Mouse (Mus musculus): Measurements from ENCODE around the gene Fam81b. TPM values are rescaled to one million over a fixed set of nuclear protein-coding genes. Genes with fewer than 3 reads are reported as not detected.

Gene Fam81b
- polyA plus RNA-seq, 1 experiment from 2014 or later: 0.75 TPM

DNA sequence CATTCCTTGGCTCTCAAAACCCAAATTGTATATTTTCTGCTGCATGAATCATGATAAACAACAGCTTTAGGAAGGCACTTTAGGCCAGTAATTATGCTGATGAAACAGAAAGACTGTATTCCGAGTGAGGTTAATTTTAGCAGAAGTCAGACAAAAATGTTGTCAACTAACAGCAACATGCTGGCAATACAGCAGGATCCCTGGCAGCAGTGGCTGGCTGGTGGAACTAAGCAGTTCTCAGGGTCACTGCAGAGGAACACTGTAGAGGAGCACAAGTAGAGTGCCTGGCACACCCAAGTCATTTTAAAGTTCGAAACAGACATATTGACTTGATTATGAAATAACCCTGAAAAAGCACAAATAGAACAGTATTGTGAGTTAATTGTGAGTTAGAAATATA, 2.8 kb downstream of the Fam81b start:
- WGBS: 58% methylated on average over 2 of the region's 2 CpGs
- Histone ChIP-seq H3K27ac (ENCODE audit: low read length) (no peak overlapping the region; the same call in 1 of the 2 replicates), H3K27me3 (ENCODE audit: control insufficient read depth, insufficient read depth, low read depth, low read length) (no peaks in the 10 kb centered on the region), H3K36me3 (ENCODE audit: control insufficient read depth, insufficient read depth, low read length) (no peaks in the 10 kb centered on the region), H3K9me3 (ENCODE audit: control insufficient read depth, low read length) (no peaks in the 10 kb centered on the region; the same call in 1 of the 2 replicates), H3K4me1 (replicated peaks; ENCODE audit: control insufficient read depth, insufficient read depth, low read length) (no peaks in the 10 kb centered on the region), H3K4me3 (ENCODE audit: low read length) (no peak overlapping the region), H3K4me2 (ENCODE audit: low read depth, low read length) (no peak overlapping the region), H3K9ac (ENCODE audit: low read length) (no peak overlapping the region)
- ATAC-seq (ENCODE audit: low read depth): peak; percentile 71

GRCm38 (mm10) chr13:76292050-76292449, 12.8 kb downstream of the Fam81b start:
- H3K36me3 ChIP-seq (ENCODE audit: control insufficient read depth, insufficient read depth, low read length): no peaks in the 10 kb centered on the region
- H3K27me3 ChIP-seq (ENCODE audit: control insufficient read depth, insufficient read depth, low read depth, low read length): no peaks in the 10 kb centered on the region
- no peak overlapping the region for H3K4me2 ChIP-seq (ENCODE audit: low read depth, low read length)
- H3K9me3 ChIP-seq (ENCODE audit: control insufficient read depth, low read length): no peaks in the 10 kb centered on the region
- no peak overlapping the region for H3K9ac ChIP-seq (ENCODE audit: low read length)
- 57% methylated on average over 4 of the region's 4 CpGs for WGBS
- H3K4me3 ChIP-seq (ENCODE audit: low read length): no peak overlapping the region
- no peak overlapping the region for H3K27ac ChIP-seq (ENCODE audit: low read length)
- ATAC-seq (ENCODE audit: low read depth): no peak
- no peaks in the 10 kb centered on the region for H3K4me1 ChIP-seq (replicated peaks; ENCODE audit: control insufficient read depth, insufficient read depth, low read length)

DNA sequence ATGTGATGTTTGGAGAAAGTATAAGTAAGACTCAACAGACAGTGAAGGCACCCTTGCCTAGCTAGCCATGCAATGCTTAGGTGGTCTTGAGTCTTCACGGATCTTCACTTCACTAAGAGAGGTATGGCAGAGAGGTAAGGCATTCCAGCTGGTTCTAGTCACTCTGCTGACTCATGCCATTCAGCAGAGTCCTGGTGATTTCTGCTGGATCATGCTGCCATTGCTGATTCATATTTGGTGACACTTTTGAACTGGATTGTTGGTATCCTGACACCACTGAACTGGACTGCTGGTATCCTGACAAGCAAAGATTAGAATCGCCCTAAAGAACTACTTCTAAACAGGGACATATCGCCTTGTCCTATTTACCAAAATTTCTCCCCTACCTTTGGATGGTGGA, 20.3 kb downstream of the Fam81b start:
- ATAC-seq (ENCODE audit: low read depth): no peak

DNA sequence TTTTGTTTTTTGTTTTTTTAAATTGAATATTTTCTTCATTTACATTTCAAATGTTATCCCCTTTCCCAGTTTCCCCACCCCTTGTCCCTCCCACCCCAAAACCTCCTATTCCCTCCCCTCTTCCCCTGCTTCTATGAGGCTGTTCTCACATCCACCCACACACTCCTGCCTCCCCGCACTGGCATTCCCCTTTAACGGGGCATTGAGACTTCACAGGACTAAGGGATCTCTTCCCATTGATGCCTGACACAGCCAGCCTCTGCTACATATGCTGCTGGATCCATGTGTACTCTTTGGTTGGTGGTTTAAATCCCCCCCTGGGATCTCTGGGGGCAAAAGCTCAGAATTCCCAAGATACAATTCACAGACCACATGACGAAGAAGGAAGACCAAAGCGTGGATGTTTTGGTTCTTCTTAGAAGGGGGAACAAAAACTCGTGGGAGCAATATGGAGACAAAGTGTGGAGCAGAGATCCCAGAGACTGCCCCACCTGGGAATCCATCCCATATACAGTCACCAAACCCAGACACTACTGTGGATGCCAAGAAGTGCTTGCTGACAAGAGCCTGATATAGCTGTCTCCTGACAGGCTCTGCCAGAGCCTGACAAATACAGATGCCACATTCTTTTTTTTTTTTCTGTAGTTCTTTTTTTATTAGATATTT, 40.4 kb downstream of the Fam81b start:
- Histone ChIP-seq H3K9me3 (ENCODE audit: control insufficient read depth, low read length) (no peaks in the 10 kb centered on the region), H3K4me1 (replicated peaks; ENCODE audit: control insufficient read depth, insufficient read depth, low read length) (no peaks in the 10 kb centered on the region), H3K36me3 (ENCODE audit: control insufficient read depth, insufficient read depth, low read length) (no peaks in the 10 kb centered on the region), H3K4me2 (ENCODE audit: low read depth, low read length) (no peak overlapping the region), H3K27me3 (ENCODE audit: control insufficient read depth, insufficient read depth, low read depth, low read length) (no peaks in the 10 kb centered on the region), H3K27ac (ENCODE audit: low read length) (no peak overlapping the region), H3K9ac (ENCODE audit: low read length) (no peak overlapping the region), H3K4me3 (ENCODE audit: low read length) (no peak overlapping the region)
- 62% methylated on average over 5 of the region's 5 CpGs for WGBS
- no peak for ATAC-seq (ENCODE audit: low read depth)

More for the DNA sequence above, 20.3 kb downstream of the Fam81b start:
- Histone ChIP-seq H3K9me3 (ENCODE audit: control insufficient read depth, low read length) (no peaks in the 10 kb centered on the region), H3K36me3 (ENCODE audit: control insufficient read depth, insufficient read depth, low read length) (no peaks in the 10 kb centered on the region), H3K27me3 (ENCODE audit: control insufficient read depth, insufficient read depth, low read depth, low read length) (no peaks in the 10 kb centered on the region), H3K27ac (ENCODE audit: low read length) (no peak overlapping the region), H3K4me2 (ENCODE audit: low read depth, low read length) (no peak overlapping the region), H3K4me1 (replicated peaks; ENCODE audit: control insufficient read depth, insufficient read depth, low read length) (no peaks in the 10 kb centered on the region), H3K4me3 (ENCODE audit: low read length) (no peak overlapping the region), H3K9ac (ENCODE audit: low read length) (no peak overlapping the region)
- 76% methylated on average over 3 of the region's 3 CpGs for WGBS

DNA sequence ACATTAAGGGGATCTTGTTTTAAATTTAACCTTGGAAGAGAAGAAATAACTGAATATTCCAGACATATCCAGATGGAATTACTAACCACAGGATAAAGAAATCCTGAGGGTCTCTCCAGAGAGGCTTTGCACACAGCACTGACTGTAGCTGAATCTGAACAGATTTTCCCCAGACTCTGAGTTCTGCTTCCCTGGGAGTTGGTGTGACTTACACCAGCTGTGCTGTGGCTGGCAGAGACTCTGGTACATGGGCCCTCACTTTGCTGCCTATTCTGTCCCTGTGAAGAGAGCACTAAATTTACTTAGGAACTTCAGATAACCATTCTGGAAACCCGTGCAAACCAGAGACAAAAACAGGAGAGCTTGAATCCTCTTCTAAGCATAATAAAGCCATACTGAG, 46.1 kb downstream of the Fam81b start:
- no peaks in the 10 kb centered on the region for H3K27me3 ChIP-seq (ENCODE audit: control insufficient read depth, insufficient read depth, low read depth, low read length)
- H3K4me3 ChIP-seq (ENCODE audit: low read length): no peak overlapping the region
- H3K4me2 ChIP-seq (ENCODE audit: low read depth, low read length): no peak overlapping the region
- no peak overlapping the region for H3K27ac ChIP-seq (ENCODE audit: low read length)
- 44% methylated on average over 1 of the region's 1 CpGs for WGBS
- H3K4me1 ChIP-seq (replicated peaks; ENCODE audit: control insufficient read depth, insufficient read depth, low read length): no peaks in the 10 kb centered on the region
- H3K36me3 ChIP-seq (ENCODE audit: control insufficient read depth, insufficient read depth, low read length): no peaks in the 10 kb centered on the region
- ATAC-seq (ENCODE audit: low read depth): no peak
- H3K9me3 ChIP-seq (ENCODE audit: control insufficient read depth, low read length): no peaks in the 10 kb centered on the region
- H3K9ac ChIP-seq (ENCODE audit: low read length): no peak overlapping the region

DNA sequence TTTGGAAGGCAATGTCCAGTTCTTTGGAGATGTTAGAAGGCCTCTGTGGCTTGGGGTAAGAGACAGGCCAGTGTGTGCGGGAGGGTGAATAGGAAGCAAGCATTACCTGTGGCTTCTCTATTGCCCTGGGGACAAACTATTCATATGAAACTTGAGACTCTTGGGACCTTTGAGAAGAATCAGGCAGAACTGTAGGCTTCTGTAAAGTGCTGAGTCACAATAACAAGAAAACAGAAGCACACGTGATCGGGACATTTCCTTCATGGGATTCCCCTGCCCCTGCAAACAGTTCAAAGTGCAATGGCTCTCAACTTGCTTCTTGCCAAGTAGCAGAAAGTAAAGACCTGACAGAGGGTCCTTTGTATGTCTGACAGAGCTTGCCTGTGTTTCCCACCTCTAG, 48.5 kb downstream of the Fam81b start:
- Histone ChIP-seq H3K4me2 (ENCODE audit: low read depth, low read length) (no peak overlapping the region), H3K4me3 (ENCODE audit: low read length) (no peak overlapping the region), H3K36me3 (ENCODE audit: control insufficient read depth, insufficient read depth, low read length) (no peaks in the 10 kb centered on the region), H3K27ac (ENCODE audit: low read length) (no peak overlapping the region), H3K9me3 (ENCODE audit: control insufficient read depth, low read length) (no peaks in the 10 kb centered on the region), H3K9ac (ENCODE audit: low read length) (no peak overlapping the region), H3K4me1 (replicated peaks; ENCODE audit: control insufficient read depth, insufficient read depth, low read length) (no peaks in the 10 kb centered on the region), H3K27me3 (ENCODE audit: control insufficient read depth, insufficient read depth, low read depth, low read length) (no peaks in the 10 kb centered on the region)
- ATAC-seq (ENCODE audit: low read depth): no peak
- 61% methylated on average over 3 of the region's 3 CpGs for WGBS

DNA sequence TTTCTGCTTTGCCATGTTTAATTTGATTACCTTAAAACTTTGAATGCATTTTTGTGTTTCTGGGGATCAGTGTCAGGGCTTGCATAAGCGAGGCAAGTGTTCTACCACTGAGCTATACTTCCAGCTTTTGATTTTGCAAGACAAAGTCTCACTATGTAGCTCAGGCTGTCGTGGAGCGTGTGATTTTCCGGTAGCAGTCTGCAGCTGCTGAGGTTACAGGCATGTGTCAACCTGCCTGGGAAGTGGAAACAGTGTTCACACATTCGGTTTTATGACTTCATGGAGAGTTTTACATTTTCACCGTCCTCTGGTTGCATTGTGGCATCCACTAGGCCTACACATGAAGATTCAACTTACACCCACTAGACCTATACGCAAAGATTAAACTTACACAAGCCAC, 54.8 kb downstream of the Fam81b start:
- 63% methylated on average over 7 of the region's 7 CpGs for WGBS
- no peaks in the 10 kb centered on the region for H3K4me1 ChIP-seq (replicated peaks; ENCODE audit: control insufficient read depth, insufficient read depth, low read length)
- H3K9me3 ChIP-seq (ENCODE audit: control insufficient read depth, low read length): no peaks in the 10 kb centered on the region
- no peak for ATAC-seq (ENCODE audit: low read depth)
- H3K27me3 ChIP-seq (ENCODE audit: control insufficient read depth, insufficient read depth, low read depth, low read length): no peaks in the 10 kb centered on the region
- H3K4me3 ChIP-seq (ENCODE audit: low read length): no peak overlapping the region
- no peaks in the 10 kb centered on the region for H3K36me3 ChIP-seq (ENCODE audit: control insufficient read depth, insufficient read depth, low read length)
- H3K9ac ChIP-seq (ENCODE audit: low read length): no peak overlapping the region
- no peak overlapping the region for H3K27ac ChIP-seq (ENCODE audit: low read length)
- H3K4me2 ChIP-seq (ENCODE audit: low read depth, low read length): no peak overlapping the region

DNA sequence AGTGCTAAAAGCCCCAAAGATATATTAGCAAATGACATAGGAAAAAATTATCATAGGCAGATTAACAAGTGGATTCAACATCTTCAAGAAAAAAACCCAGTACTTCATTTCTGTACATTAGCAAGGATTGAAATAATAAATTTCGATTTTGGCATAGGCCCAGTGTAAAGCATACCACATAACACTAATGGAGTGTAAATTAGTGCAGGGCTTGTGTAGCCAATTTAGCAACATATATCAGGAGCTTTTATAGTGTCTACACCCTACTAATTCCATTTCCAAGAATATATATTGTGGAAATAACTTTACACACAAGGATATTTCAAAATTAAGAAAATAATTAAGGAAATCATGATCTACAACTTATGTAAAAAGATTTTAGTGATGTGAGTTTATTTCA, 55.8 kb downstream of the Fam81b start:
- no peak overlapping the region for H3K9ac ChIP-seq (ENCODE audit: low read length)
- WGBS: 60% methylated on average over 1 of the region's 1 CpGs
- H3K9me3 ChIP-seq (ENCODE audit: control insufficient read depth, low read length): no peaks in the 10 kb centered on the region
- no peak for ATAC-seq (ENCODE audit: low read depth)
- no peak overlapping the region for H3K4me3 ChIP-seq (ENCODE audit: low read length)
- no peaks in the 10 kb centered on the region for H3K36me3 ChIP-seq (ENCODE audit: control insufficient read depth, insufficient read depth, low read length)
- no peak overlapping the region for H3K4me2 ChIP-seq (ENCODE audit: low read depth, low read length)
- H3K27ac ChIP-seq (ENCODE audit: low read length): no peak overlapping the region
- no peaks in the 10 kb centered on the region for H3K27me3 ChIP-seq (ENCODE audit: control insufficient read depth, insufficient read depth, low read depth, low read length)
- no peaks in the 10 kb centered on the region for H3K4me1 ChIP-seq (replicated peaks; ENCODE audit: control insufficient read depth, insufficient read depth, low read length)

DNA sequence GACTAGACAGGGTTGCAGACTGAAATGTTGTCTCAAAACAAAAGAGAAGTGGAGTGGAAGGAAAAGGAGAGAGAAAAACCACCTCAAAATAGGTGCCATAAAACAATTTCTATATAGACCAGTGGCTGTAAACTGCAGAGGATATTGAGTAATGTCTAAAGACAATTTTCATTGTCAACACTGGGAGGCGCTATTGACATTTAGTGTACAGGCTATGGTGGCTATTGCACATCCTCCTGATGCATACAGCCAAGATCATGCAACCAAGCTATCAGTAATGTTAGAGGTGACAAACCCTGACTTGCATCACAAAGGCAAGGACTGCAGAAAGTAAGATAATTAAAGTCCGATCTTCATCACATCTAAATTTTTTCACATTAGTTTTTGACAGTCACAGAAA, 89.5 kb downstream of the Fam81b start:
- H3K4me1 ChIP-seq (replicated peaks; ENCODE audit: control insufficient read depth, insufficient read depth, low read length): no peaks in the 10 kb centered on the region
- H3K9ac ChIP-seq (ENCODE audit: low read length): no peak overlapping the region
- WGBS: 39% methylated on average over 2 of the region's 2 CpGs
- no peaks in the 10 kb centered on the region for H3K27me3 ChIP-seq (ENCODE audit: control insufficient read depth, insufficient read depth, low read depth, low read length)
- no peaks in the 10 kb centered on the region for H3K36me3 ChIP-seq (ENCODE audit: control insufficient read depth, insufficient read depth, low read length)
- ATAC-seq (ENCODE audit: low read depth): no peak
- no peaks in the 10 kb centered on the region for H3K9me3 ChIP-seq (ENCODE audit: control insufficient read depth, low read length)
- no peak overlapping the region for H3K4me2 ChIP-seq (ENCODE audit: low read depth, low read length)
- no peak overlapping the region for H3K27ac ChIP-seq (ENCODE audit: low read length)
- no peak overlapping the region for H3K4me3 ChIP-seq (ENCODE audit: low read length)

DNA sequence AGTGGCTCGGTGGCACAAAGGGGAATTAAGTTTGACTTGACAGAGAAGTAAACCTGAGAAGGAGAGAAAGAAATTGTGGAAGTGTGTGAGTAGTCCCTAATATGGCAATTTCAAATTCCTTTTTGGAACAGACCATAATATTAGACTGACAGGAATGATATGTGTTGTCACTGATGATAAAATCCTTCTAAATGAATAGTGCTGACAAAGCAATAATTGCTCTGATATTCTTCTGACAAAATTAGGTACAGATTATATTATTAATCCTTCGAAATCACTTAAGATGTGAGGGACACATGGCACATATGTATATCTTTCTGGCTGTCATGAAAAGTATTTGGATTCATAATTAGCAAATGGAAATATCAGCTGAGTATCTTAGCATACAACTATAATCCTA, 89.9 kb downstream of the Fam81b start:
- Histone ChIP-seq H3K9ac (ENCODE audit: low read length) (no peak overlapping the region), H3K9me3 (ENCODE audit: control insufficient read depth, low read length) (no peaks in the 10 kb centered on the region), H3K36me3 (ENCODE audit: control insufficient read depth, insufficient read depth, low read length) (no peaks in the 10 kb centered on the region), H3K27ac (ENCODE audit: low read length) (no peak overlapping the region), H3K4me2 (ENCODE audit: low read depth, low read length) (no peak overlapping the region), H3K4me3 (ENCODE audit: low read length) (no peak overlapping the region), H3K4me1 (replicated peaks; ENCODE audit: control insufficient read depth, insufficient read depth, low read length) (no peaks in the 10 kb centered on the region), H3K27me3 (ENCODE audit: control insufficient read depth, insufficient read depth, low read depth, low read length) (no peaks in the 10 kb centered on the region)
- WGBS: 68% methylated on average over 2 of the region's 2 CpGs
- no peak for ATAC-seq (ENCODE audit: low read depth)
